Mouse (Mus musculus): ENCODE measurements around the gene Rprd1b. TPM values are rescaled to one million over a fixed set of nuclear protein-coding genes. Genes with fewer than 3 reads are reported as not detected.

The Rprd1b gene
- polyA plus RNA-seq, 1 experiment from 2014 or later = 20.1 TPM

GRCm38 (mm10) chr2:158167496-158168205 lies 139.4 kb downstream of the Rprd1b start:
- CTCF ChIA-PET = interaction anchor here (2.3 to 2.8 kb wide), 2 partner anchors 12 to 13 kb away, joined by 9 to 17 read pairs; no protein-coding TSS in a partner anchor

GRCm38 (mm10) chr2:158168741-158169211 lies 140.5 kb downstream of the Rprd1b start:
- in situ Hi-C loops (cut with MboI; ENCODE audit: low pct_unique_long_range_greater_than_20kb) = no loop called here
- ATAC-seq = peak; percentile 72
- no peak for TF ChIP-seq CTCF (IDR thresholded peaks at IDR 0.05)
- ChIA-PET POLR2A (interaction anchor here (0.6 kb wide), 1 partner anchor 112 kb away, joined by 3 read pairs; no protein-coding TSS in a partner anchor), CTCF (interaction anchor here (1.4 kb wide), 1 partner anchor 26 kb away, joined by 3 read pairs; no protein-coding TSS in a partner anchor)
- no peaks in the 10 kb centered on the region for H3K27me3 ChIP-seq
- peak; percentile 81 for DNase-seq (ENCODE audit: low read depth, low spot score)

More at GRCm38 (mm10) chr2:158167496-158168205, 139.4 kb downstream of the Rprd1b start:
- no peaks in the 10 kb centered on the region for H3K27me3 ChIP-seq
- no peak for TF ChIP-seq CTCF (IDR thresholded peaks at IDR 0.05)
- POLR2A ChIA-PET = no interaction called here
- in situ Hi-C loops (cut with MboI; ENCODE audit: low pct_unique_long_range_greater_than_20kb) = no loop called here
- peak; percentile 87 for DNase-seq (ENCODE audit: low read depth, low spot score)
- peak; percentile 34 for ATAC-seq

GRCm38 (mm10) chr2:158169351-158169750 lies 141.1 kb downstream of the Rprd1b start:
- ChIA-PET CTCF (interaction anchor here (1.4 kb wide), 1 partner anchor 26 kb away, joined by 3 read pairs; no protein-coding TSS in a partner anchor), POLR2A (no interaction called here)
- H3K27me3 ChIP-seq = no peaks in the 10 kb centered on the region
- DNase-seq (ENCODE audit: low read depth, low spot score) (no peak), ATAC-seq (peak; percentile 22)
- in situ Hi-C loops (cut with MboI; ENCODE audit: low pct_unique_long_range_greater_than_20kb) = no loop called here
- no peak for TF ChIP-seq CTCF (IDR thresholded peaks at IDR 0.05)

- CTCF ChIA-PET = interaction anchor here (1.4 kb wide), 1 partner anchor 25 kb away, joined by 3 read pairs; no protein-coding TSS in a partner anchor
- no peak for ATAC-seq
- POLR2A ChIA-PET = no interaction called here
Observed at GRCm38 (mm10) chr2:158169771-158170170, 141.5 kb downstream of the Rprd1b start.

GRCm38 (mm10) chr2:158170394-158170793 lies 142.1 kb downstream of the Rprd1b start:
- in situ Hi-C loops (cut with MboI; ENCODE audit: low pct_unique_long_range_greater_than_20kb) = no loop called here
- CTCF ChIA-PET = no interaction called here

More at GRCm38 (mm10) chr2:158169771-158170170, 141.5 kb downstream of the Rprd1b start:
- H3K27me3 ChIP-seq = no peaks in the 10 kb centered on the region
- TF ChIP-seq CTCF (IDR thresholded peaks at IDR 0.05) = no peak
- in situ Hi-C loops (cut with MboI; ENCODE audit: low pct_unique_long_range_greater_than_20kb) = no loop called here
- no peak for DNase-seq (ENCODE audit: low read depth, low spot score)

GRCm38 (mm10) chr2:158174438-158174837 lies 146.1 kb downstream of the Rprd1b start:
- ChIA-PET CTCF (interaction anchor here (1.3 kb wide), 1 partner anchor 18 kb away, joined by 3 read pairs; no protein-coding TSS in a partner anchor), POLR2A (no interaction called here)
- in situ Hi-C loops (cut with MboI; ENCODE audit: low pct_unique_long_range_greater_than_20kb) = no loop called here
- H3K27me3 ChIP-seq = no peaks in the 10 kb centered on the region
- ATAC-seq (no peak), DNase-seq (ENCODE audit: low read depth, low spot score) (no peak)
- TF ChIP-seq CTCF (IDR thresholded peaks at IDR 0.05) = no peak

More at GRCm38 (mm10) chr2:158170394-158170793, 142.1 kb downstream of the Rprd1b start:
- TF ChIP-seq CTCF (IDR thresholded peaks at IDR 0.05) = no peak
- DNase-seq (ENCODE audit: low read depth, low spot score) (no peak), ATAC-seq (no peak)
- POLR2A ChIA-PET = no interaction called here
- H3K27me3 ChIP-seq = no peaks in the 10 kb centered on the region

GRCm38 (mm10) chr2:158174958-158175357 lies 146.7 kb downstream of the Rprd1b start:
- ChIA-PET CTCF (no interaction called here), POLR2A (no interaction called here)
- no peak for TF ChIP-seq CTCF (IDR thresholded peaks at IDR 0.05)
- DNase-seq (ENCODE audit: low read depth, low spot score) (no peak), ATAC-seq (no peak)
- no peaks in the 10 kb centered on the region for H3K27me3 ChIP-seq
- in situ Hi-C loops (cut with MboI; ENCODE audit: low pct_unique_long_range_greater_than_20kb) = loop anchor here (25.0 kb wide), 1 partner anchor 538 kb away; no protein-coding TSS in a partner anchor

GRCm38 (mm10) chr2:158175433-158175832 lies 147.1 kb downstream of the Rprd1b start:
- POLR2A ChIA-PET = no interaction called here
- no peaks in the 10 kb centered on the region for H3K27me3 ChIP-seq
- no peak for TF ChIP-seq CTCF (IDR thresholded peaks at IDR 0.05)
- DNase-seq (ENCODE audit: low read depth, low spot score) (no peak), ATAC-seq (no peak)
- CTCF ChIA-PET = no interaction called here
- in situ Hi-C loops (cut with MboI; ENCODE audit: low pct_unique_long_range_greater_than_20kb) = loop anchor here (25.0 kb wide), 1 partner anchor 538 kb away; no protein-coding TSS in a partner anchor

GRCm38 (mm10) chr2:158176763-158177162 lies 148.5 kb downstream of the Rprd1b start:
- DNase-seq (ENCODE audit: low read depth, low spot score) (no peak), ATAC-seq (no peak)
- ChIA-PET CTCF (interaction anchor here (1.1 kb wide), 1 partner anchor 9 kb away, joined by 3 read pairs; no protein-coding TSS in a partner anchor), POLR2A (no interaction called here)
- in situ Hi-C loops (cut with MboI; ENCODE audit: low pct_unique_long_range_greater_than_20kb) = loop anchor here (25.0 kb wide), 1 partner anchor 539 kb away; no protein-coding TSS in a partner anchor
- TF ChIP-seq CTCF (IDR thresholded peaks at IDR 0.05) = no peak
- no peaks in the 10 kb centered on the region for H3K27me3 ChIP-seq

- no peak for DNase-seq (ENCODE audit: low read depth, low spot score)
- no peak for ATAC-seq
- in situ Hi-C loops (cut with MboI; ENCODE audit: low pct_unique_long_range_greater_than_20kb) = loop anchor here (25.0 kb wide), 1 partner anchor 540 kb away; no protein-coding TSS in a partner anchor
Observed at GRCm38 (mm10) chr2:158177574-158177973, 149.3 kb downstream of the Rprd1b start.

GRCm38 (mm10) chr2:158178139-158178538 lies 149.8 kb downstream of the Rprd1b start:
- DNase-seq (ENCODE audit: low read depth, low spot score) (no peak), ATAC-seq (no peak)
- no peak for TF ChIP-seq CTCF (IDR thresholded peaks at IDR 0.05)
- in situ Hi-C loops (cut with MboI; ENCODE audit: low pct_unique_long_range_greater_than_20kb) = loop anchor here (25.0 kb wide), 1 partner anchor 541 kb away; no protein-coding TSS in a partner anchor
- ChIA-PET POLR2A (no interaction called here), CTCF (no interaction called here)
- H3K27me3 ChIP-seq = no peaks in the 10 kb centered on the region

More at GRCm38 (mm10) chr2:158177574-158177973, 149.3 kb downstream of the Rprd1b start:
- POLR2A ChIA-PET = no interaction called here
- no peaks in the 10 kb centered on the region for H3K27me3 ChIP-seq
- TF ChIP-seq CTCF (IDR thresholded peaks at IDR 0.05) = no peak
- CTCF ChIA-PET = no interaction called here
